Mouse (Mus musculus): ENCODE data around the gene Dmpk. TPM values are rescaled to one million over a fixed set of nuclear protein-coding genes. Genes with fewer than 3 reads are reported as not detected.
A peak's percentile ranks its signal among the peaks of the same experiment; 100 is the strongest.

The Dmpk gene
- polyA plus RNA-seq, 1 experiment from 2014 or later: 20.9 TPM

DNA sequence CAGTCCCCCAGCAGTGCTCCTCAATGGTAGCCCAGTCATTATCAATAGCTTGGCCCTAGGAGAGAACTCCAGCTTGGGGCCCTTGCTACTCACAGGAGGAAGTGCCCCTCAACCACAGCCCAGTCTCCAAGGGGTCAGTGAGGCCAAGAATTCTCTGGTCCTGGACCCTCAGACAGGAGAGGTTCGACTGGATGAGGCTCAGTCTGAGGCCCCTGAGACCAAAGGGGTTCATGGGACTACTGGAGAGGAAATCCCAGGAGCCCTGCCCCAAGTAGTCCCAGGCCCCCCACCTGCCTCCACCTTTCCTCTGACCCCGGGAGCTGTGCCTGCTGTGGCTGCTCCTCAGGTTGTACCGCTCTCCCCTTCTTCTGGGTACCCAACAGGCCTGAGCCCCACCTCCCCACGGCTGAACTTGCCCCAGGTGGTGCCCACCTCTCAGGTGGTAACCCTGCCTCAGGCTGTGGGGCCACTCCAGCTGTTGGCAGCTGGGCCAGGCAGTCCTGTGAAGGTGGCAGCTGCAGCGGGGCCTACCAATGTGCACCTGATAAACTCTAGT lies 12.8 kb downstream of the Dmpk start:
- Histone ChIP-seq H3K9me3 (ENCODE audit: low read depth, low read length) (no peaks in the 10 kb centered on the region), H3K9ac (peak overlapping the region; percentile 88), H3K4me2 (peak overlapping the region; percentile 91), H3K27me3 (ENCODE audit: insufficient read depth, low read length) (no peaks in the 10 kb centered on the region), H3K36me3 (ENCODE audit: insufficient read depth) (peaks cover 19% of the 10 kb centered on the region), H3K4me3 (ENCODE audit: low read depth, low read length) (peak overlapping the region; percentile 77), H3K4me1 (ENCODE audit: insufficient read depth) (peaks cover 8% of the 10 kb centered on the region), H3K27ac (ENCODE audit: low read depth) (peak overlapping the region; percentile 97; the same call in 1 of the 2 replicates)
- ATAC-seq (ENCODE audit: insufficient read depth) (no peak), DNase-seq (no peak)
- WGBS: 38% methylated on average over 5 of the region's 5 CpGs
- no peak for TF ChIP-seq CTCF (IDR thresholded peaks at IDR 0.05; ENCODE audit: low read depth)

DNA sequence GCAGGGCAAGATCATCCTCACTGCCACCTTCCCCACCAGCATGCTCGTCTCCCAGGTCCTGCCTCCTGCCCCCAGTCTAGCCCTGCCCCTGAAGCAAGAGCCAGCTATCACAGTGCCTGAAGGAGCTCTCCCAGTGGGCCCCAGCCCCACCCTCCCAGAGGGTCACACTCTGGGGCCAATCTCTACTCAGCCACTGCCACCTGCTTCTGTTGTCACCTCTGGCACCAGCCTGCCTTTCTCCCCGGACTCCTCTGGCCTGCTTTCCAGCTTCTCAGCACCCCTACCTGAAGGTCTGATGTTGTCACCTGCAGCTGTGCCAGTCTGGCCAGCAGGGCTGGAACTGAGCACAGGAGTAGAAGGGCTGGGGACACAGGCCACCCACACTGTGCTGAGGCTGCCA lies 13.6 kb downstream of the Dmpk start:
- Histone ChIP-seq H3K4me2 (no peak overlapping the region), H3K4me1 (ENCODE audit: insufficient read depth) (peaks cover 8% of the 10 kb centered on the region), H3K9ac (no peak overlapping the region), H3K27ac (ENCODE audit: low read depth) (no peak overlapping the region), H3K4me3 (ENCODE audit: low read depth, low read length) (0 out of 2 replicates have a peak overlapping the region, but pooled peaks have one; percentile 3), H3K9me3 (ENCODE audit: low read depth, low read length) (no peaks in the 10 kb centered on the region), H3K27me3 (ENCODE audit: insufficient read depth, low read length) (no peaks in the 10 kb centered on the region), H3K36me3 (ENCODE audit: insufficient read depth) (peaks cover 16% of the 10 kb centered on the region)
- no peak for DNase-seq
- no peak for TF ChIP-seq CTCF (IDR thresholded peaks at IDR 0.05; ENCODE audit: low read depth)
- ATAC-seq (ENCODE audit: insufficient read depth): no peak
- WGBS: 50% methylated on average over 2 of the region's 2 CpGs

DNA sequence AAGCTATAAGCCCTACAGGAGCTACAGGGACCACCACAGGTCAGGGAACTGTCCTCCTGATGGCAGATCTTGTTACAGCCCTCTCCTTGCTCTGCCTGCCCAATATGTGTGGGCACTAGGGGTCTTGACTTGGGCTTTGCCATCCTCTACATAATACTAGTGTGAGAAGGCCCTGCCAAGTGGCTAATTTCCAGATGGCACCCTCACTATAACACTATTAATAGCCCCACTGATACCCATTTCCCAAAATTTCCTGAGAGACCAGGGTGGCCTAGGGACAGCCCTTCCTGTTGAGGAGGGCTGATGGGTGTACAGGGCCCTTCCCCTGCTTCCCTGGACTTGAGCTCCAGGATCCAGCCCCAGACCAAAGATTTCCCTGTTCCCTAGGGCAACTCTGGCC lies 14.2 kb downstream of the Dmpk start:
- peaks cover 16% of the 10 kb centered on the region for H3K36me3 ChIP-seq (ENCODE audit: insufficient read depth)
- H3K27me3 ChIP-seq (ENCODE audit: insufficient read depth, low read length): no peaks in the 10 kb centered on the region
- no peaks in the 10 kb centered on the region for H3K9me3 ChIP-seq (ENCODE audit: low read depth, low read length)
- ATAC-seq (ENCODE audit: insufficient read depth): no peak
- no peak overlapping the region for H3K27ac ChIP-seq (ENCODE audit: low read depth)
- H3K4me3 ChIP-seq (ENCODE audit: low read depth, low read length): no peak overlapping the region
- no peak overlapping the region for H3K4me2 ChIP-seq
- TF ChIP-seq CTCF (IDR thresholded peaks at IDR 0.05; ENCODE audit: low read depth): no peak
- H3K9ac ChIP-seq: no peak overlapping the region
- DNase-seq: no peak
- peaks cover 8% of the 10 kb centered on the region; the same call in 1 of the 2 replicates for H3K4me1 ChIP-seq (ENCODE audit: insufficient read depth)

GRCm38 (mm10) chr7:19098811-19099210 lies 15.2 kb downstream of the Dmpk start:
- H3K27ac ChIP-seq (ENCODE audit: low read depth): no peak overlapping the region
- peaks cover 16% of the 10 kb centered on the region for H3K36me3 ChIP-seq (ENCODE audit: insufficient read depth)
- no peak for ATAC-seq (ENCODE audit: insufficient read depth)
- peaks cover 8% of the 10 kb centered on the region; the same call in 1 of the 2 replicates for H3K4me1 ChIP-seq (ENCODE audit: insufficient read depth)
- H3K9me3 ChIP-seq (ENCODE audit: low read depth, low read length): no peaks in the 10 kb centered on the region
- no peak for DNase-seq
- no peak overlapping the region for H3K4me2 ChIP-seq
- no peak overlapping the region; the same call in 1 of the 2 replicates for H3K9ac ChIP-seq
- TF ChIP-seq CTCF (IDR thresholded peaks at IDR 0.05; ENCODE audit: low read depth): no peak
- WGBS: 56% methylated on average over 7 of the region's 7 CpGs
- H3K4me3 ChIP-seq (ENCODE audit: low read depth, low read length): no peak overlapping the region
- no peaks in the 10 kb centered on the region for H3K27me3 ChIP-seq (ENCODE audit: insufficient read depth, low read length)

- H3K9ac ChIP-seq: no peak overlapping the region
- whole genome bisulfite sequencing: 67% methylated on average over 1 of the region's 1 CpGs
- ATAC-seq (ENCODE audit: insufficient read depth): no peak
- peaks cover 8% of the 10 kb centered on the region; the same call in 1 of the 2 replicates for H3K4me1 ChIP-seq (ENCODE audit: insufficient read depth)
- no peak for TF ChIP-seq CTCF (IDR thresholded peaks at IDR 0.05; ENCODE audit: low read depth)
- H3K4me2 ChIP-seq: no peak overlapping the region
- no peak for DNase-seq
- no peak overlapping the region for H3K4me3 ChIP-seq (ENCODE audit: low read depth, low read length)
- H3K36me3 ChIP-seq (ENCODE audit: insufficient read depth): peaks cover 16% of the 10 kb centered on the region
- no peak overlapping the region for H3K27ac ChIP-seq (ENCODE audit: low read depth)
- no peaks in the 10 kb centered on the region for H3K9me3 ChIP-seq (ENCODE audit: low read depth, low read length)
- no peaks in the 10 kb centered on the region for H3K27me3 ChIP-seq (ENCODE audit: insufficient read depth, low read length)
These were observed 16.6 kb downstream of the Dmpk start for GRCm38 (mm10) chr7:19100290-19100689.

DNA sequence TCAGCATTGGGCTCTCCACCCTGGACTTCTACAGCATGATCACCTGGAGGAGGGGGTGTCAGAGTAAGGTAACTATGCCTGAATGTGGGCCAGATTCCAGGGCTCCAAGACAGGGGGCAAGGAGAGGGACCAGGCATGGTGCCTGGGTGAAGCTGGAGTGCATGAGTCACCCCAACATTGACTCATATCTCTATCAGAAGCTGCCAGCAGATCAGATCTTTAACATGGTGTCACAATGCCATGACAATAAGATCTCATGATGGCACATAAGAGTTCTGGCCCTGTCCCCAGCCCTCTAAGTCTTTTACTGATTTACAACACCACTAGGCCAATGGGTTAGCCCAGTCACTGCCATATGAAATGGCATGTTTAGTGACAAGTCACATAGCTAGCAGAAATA lies 20.1 kb downstream of the Dmpk start:
- Histone ChIP-seq H3K27ac (ENCODE audit: low read depth) (no peak overlapping the region), H3K4me1 (ENCODE audit: insufficient read depth) (no peaks in the 10 kb centered on the region), H3K4me3 (ENCODE audit: low read depth, low read length) (no peak overlapping the region), H3K9ac (no peak overlapping the region), H3K27me3 (ENCODE audit: insufficient read depth, low read length) (no peaks in the 10 kb centered on the region), H3K9me3 (ENCODE audit: low read depth, low read length) (no peaks in the 10 kb centered on the region), H3K36me3 (ENCODE audit: insufficient read depth) (no peaks in the 10 kb centered on the region), H3K4me2 (no peak overlapping the region)
- ATAC-seq (ENCODE audit: insufficient read depth) (no peak), DNase-seq (no peak)
- TF ChIP-seq CTCF (IDR thresholded peaks at IDR 0.05; ENCODE audit: low read depth): no peak

DNA sequence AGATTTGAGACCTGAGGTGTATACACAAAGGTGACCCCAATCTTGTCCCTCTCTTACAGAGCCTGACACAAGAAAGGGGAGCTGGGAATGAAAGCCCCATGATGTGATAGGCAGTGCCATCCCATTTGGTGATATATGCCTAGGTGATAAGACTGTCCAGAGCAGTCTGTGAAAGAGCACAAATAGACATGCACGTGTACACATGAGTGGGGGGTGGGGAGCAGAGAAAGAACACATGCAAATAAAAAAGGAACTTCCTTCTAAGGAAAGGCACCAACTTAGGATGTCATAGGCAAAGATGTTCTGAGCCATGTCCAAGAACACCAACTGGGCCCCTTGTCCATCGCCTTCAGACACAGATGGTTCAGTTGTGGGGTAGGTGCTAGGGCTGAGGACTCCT lies 20.8 kb downstream of the Dmpk start:
- Histone ChIP-seq H3K9me3 (ENCODE audit: low read depth, low read length) (no peaks in the 10 kb centered on the region), H3K4me3 (ENCODE audit: low read depth, low read length) (no peak overlapping the region), H3K4me2 (no peak overlapping the region), H3K4me1 (ENCODE audit: insufficient read depth) (no peaks in the 10 kb centered on the region), H3K27me3 (ENCODE audit: insufficient read depth, low read length) (no peaks in the 10 kb centered on the region), H3K27ac (ENCODE audit: low read depth) (no peak overlapping the region), H3K36me3 (ENCODE audit: insufficient read depth) (no peaks in the 10 kb centered on the region), H3K9ac (no peak overlapping the region)
- no peak for TF ChIP-seq CTCF (IDR thresholded peaks at IDR 0.05; ENCODE audit: low read depth)
- WGBS: 65% methylated on average over 2 of the region's 2 CpGs
- no peak for ATAC-seq (ENCODE audit: insufficient read depth)
- no peak for DNase-seq

DNA sequence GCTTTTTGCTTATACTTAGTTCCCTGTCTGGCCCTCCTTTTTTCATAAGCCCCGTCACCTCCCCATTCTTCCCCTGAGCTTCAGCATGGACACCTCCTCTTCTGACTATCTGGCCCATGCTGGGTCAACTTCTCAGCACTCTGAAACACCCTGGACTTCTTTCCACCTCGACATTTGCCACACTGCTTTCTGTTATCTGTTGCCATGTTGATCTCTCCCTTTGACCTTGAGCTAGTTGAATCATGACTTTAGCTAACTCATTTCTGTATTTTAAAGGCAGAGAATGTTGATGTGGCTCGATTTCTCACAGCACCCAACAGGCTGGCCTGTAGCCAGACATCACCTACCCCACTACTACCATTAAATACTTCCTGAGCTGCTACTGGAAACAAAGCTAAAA lies 23.8 kb downstream of the Dmpk start:
- no peak overlapping the region for H3K27ac ChIP-seq (ENCODE audit: low read depth)
- H3K4me3 ChIP-seq (ENCODE audit: low read depth, low read length): no peak overlapping the region
- no peaks in the 10 kb centered on the region for H3K9me3 ChIP-seq (ENCODE audit: low read depth, low read length)
- DNase-seq: no peak
- 46% methylated on average over 3 of the region's 3 CpGs for WGBS
- no peaks in the 10 kb centered on the region for H3K4me1 ChIP-seq (ENCODE audit: insufficient read depth)
- no peak for ATAC-seq (ENCODE audit: insufficient read depth)
- no peaks in the 10 kb centered on the region for H3K27me3 ChIP-seq (ENCODE audit: insufficient read depth, low read length)
- no peak overlapping the region for H3K4me2 ChIP-seq
- no peak overlapping the region for H3K9ac ChIP-seq
- H3K36me3 ChIP-seq (ENCODE audit: insufficient read depth): no peaks in the 10 kb centered on the region
- no peak for TF ChIP-seq CTCF (IDR thresholded peaks at IDR 0.05; ENCODE audit: low read depth)
